Mouse (Mus musculus): ENCODE data around the gene Pabpc1l. TPM values are rescaled to one million over a fixed set of nuclear protein-coding genes. Genes with fewer than 3 reads are reported as not detected.

Pabpc1l gene
- polyA plus RNA-seq, 1 experiment from 2014 or later = 2.8 TPM

GRCm38 (mm10) chr2:164015304-164015703 is 9.9 kb upstream of the Pabpc1l start:
- no peak for ATAC-seq (ENCODE audit: insufficient number of reproducible peaks, low FRiP score, low TSS enrichment, low read depth)
- DNase-seq (ENCODE audit: low spot score) = no peak
- 95% methylated on average over 16 of the region's 16 CpGs for WGBS
- Histone ChIP-seq H3K4me1 (ENCODE audit: control insufficient read depth, insufficient read depth, low read length) (no peaks in the 10 kb centered on the region), H3K36me3 (ENCODE audit: control insufficient read depth, insufficient read depth, low read length) (peaks cover 30% of the 10 kb centered on the region), H3K4me3 (ENCODE audit: low read depth, low read length) (no peak overlapping the region), H3K4me2 (ENCODE audit: low read depth, severe bottlenecking) (no peak overlapping the region), H3K27me3 (ENCODE audit: control insufficient read depth, insufficient read depth, low read length) (no peaks in the 10 kb centered on the region), H3K9ac (ENCODE audit: low read length) (no peak overlapping the region), H3K27ac (replicated peaks; ENCODE audit: low read depth, low read length) (no peak overlapping the region), H3K9me3 (ENCODE audit: control insufficient read depth, low read length) (no peaks in the 10 kb centered on the region)

- peaks cover 22% of the 10 kb centered on the region; the same call in 1 of the 2 replicates for H3K36me3 ChIP-seq (ENCODE audit: control insufficient read depth, insufficient read depth, low read length)
- WGBS = 94% methylated on average over 3 of the region's 3 CpGs
- H3K27ac ChIP-seq (replicated peaks; ENCODE audit: low read depth, low read length) = no peak overlapping the region
- H3K27me3 ChIP-seq (ENCODE audit: control insufficient read depth, insufficient read depth, low read length) = no peaks in the 10 kb centered on the region
- no peaks in the 10 kb centered on the region for H3K9me3 ChIP-seq (ENCODE audit: control insufficient read depth, low read length)
- no peak overlapping the region for H3K4me3 ChIP-seq (ENCODE audit: low read depth, low read length)
- no peak for DNase-seq (ENCODE audit: low spot score)
- H3K9ac ChIP-seq (ENCODE audit: low read length) = no peak overlapping the region
- ATAC-seq (ENCODE audit: insufficient number of reproducible peaks, low FRiP score, low TSS enrichment, low read depth) = no peak
- H3K4me2 ChIP-seq (ENCODE audit: low read depth, severe bottlenecking) = no peak overlapping the region
- no peaks in the 10 kb centered on the region for H3K4me1 ChIP-seq (ENCODE audit: control insufficient read depth, insufficient read depth, low read length)
Observed at GRCm38 (mm10) chr2:164018910-164019309, 6.3 kb upstream of the Pabpc1l start.

DNA sequence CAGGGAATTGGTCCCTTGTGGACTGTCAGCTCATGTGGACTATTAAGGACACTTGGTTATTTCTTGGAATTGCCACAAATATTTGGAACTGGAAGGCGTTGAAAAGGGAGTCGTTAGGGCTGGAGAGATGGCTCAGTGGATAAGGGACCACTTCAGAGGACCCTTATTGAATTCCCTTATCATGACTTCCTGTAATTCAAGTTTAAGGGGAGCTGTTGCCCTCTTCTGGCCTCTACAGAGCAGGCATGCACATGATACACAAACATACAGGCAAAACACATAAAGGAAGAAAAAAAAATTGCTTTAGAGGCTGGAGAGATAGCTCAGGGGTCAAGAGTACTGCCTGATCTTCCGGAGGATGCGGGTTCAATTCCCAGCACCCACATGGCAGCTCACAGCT is 5.3 kb upstream of the Pabpc1l start:
- H3K27me3 ChIP-seq (ENCODE audit: control insufficient read depth, insufficient read depth, low read length) = no peaks in the 10 kb centered on the region
- H3K36me3 ChIP-seq (ENCODE audit: control insufficient read depth, insufficient read depth, low read length) = peaks cover 20% of the 10 kb centered on the region; the same call in 1 of the 2 replicates
- ATAC-seq (ENCODE audit: insufficient number of reproducible peaks, low FRiP score, low TSS enrichment, low read depth) = no peak
- no peaks in the 10 kb centered on the region for H3K4me1 ChIP-seq (ENCODE audit: control insufficient read depth, insufficient read depth, low read length)
- no peak overlapping the region for H3K9ac ChIP-seq (ENCODE audit: low read length)
- H3K4me2 ChIP-seq (ENCODE audit: low read depth, severe bottlenecking) = no peak overlapping the region
- H3K4me3 ChIP-seq (ENCODE audit: low read depth, low read length) = no peak overlapping the region
- no peak for DNase-seq (ENCODE audit: low spot score)
- H3K27ac ChIP-seq (replicated peaks; ENCODE audit: low read depth, low read length) = no peak overlapping the region
- WGBS = 84% methylated on average over 4 of the region's 4 CpGs
- no peaks in the 10 kb centered on the region for H3K9me3 ChIP-seq (ENCODE audit: control insufficient read depth, low read length)

- Histone ChIP-seq H3K9ac (ENCODE audit: low read length) (no peak overlapping the region), H3K27ac (replicated peaks; ENCODE audit: low read depth, low read length) (no peak overlapping the region), H3K27me3 (ENCODE audit: control insufficient read depth, insufficient read depth, low read length) (no peaks in the 10 kb centered on the region), H3K4me2 (ENCODE audit: low read depth, severe bottlenecking) (no peak overlapping the region), H3K4me1 (ENCODE audit: control insufficient read depth, insufficient read depth, low read length) (no peaks in the 10 kb centered on the region), H3K9me3 (ENCODE audit: control insufficient read depth, low read length) (no peaks in the 10 kb centered on the region), H3K36me3 (ENCODE audit: control insufficient read depth, insufficient read depth, low read length) (peaks cover 11% of the 10 kb centered on the region; the same call in 1 of the 2 replicates), H3K4me3 (ENCODE audit: low read depth, low read length) (no peak overlapping the region)
- DNase-seq (ENCODE audit: low spot score) (no peak), ATAC-seq (ENCODE audit: insufficient number of reproducible peaks, low FRiP score, low TSS enrichment, low read depth) (no peak)
- WGBS = 64% methylated on average over 2 of the region's 2 CpGs
Observed at GRCm38 (mm10) chr2:164022104-164022503, 3.1 kb upstream of the Pabpc1l start.

DNA sequence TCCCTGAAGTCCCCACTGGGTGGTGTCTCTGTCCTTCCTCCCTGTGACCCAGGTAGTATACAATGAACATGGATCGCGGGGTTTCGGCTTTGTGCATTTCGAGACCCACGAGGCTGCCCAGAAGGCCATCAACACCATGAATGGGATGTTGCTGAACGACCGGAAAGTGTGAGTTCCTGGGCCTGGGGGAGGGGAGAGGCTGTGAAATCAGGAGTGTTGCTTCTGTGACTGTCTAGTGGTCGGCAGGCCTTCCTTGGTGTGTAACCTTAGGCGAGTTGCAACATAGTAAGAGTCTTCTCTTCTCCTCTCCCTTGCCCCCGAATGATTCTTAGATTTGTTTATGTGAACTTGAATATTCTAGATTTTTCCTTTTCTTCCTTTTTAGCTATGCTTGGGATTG is 5.9 kb downstream of the Pabpc1l start:
- no peak overlapping the region for H3K9ac ChIP-seq (ENCODE audit: low read length)
- H3K4me1 ChIP-seq (ENCODE audit: control insufficient read depth, insufficient read depth, low read length) = no peaks in the 10 kb centered on the region
- no peak overlapping the region for H3K4me2 ChIP-seq (ENCODE audit: low read depth, severe bottlenecking)
- H3K36me3 ChIP-seq (ENCODE audit: control insufficient read depth, insufficient read depth, low read length) = no peaks in the 10 kb centered on the region
- no peak overlapping the region for H3K27ac ChIP-seq (replicated peaks; ENCODE audit: low read depth, low read length)
- ATAC-seq (ENCODE audit: insufficient number of reproducible peaks, low FRiP score, low TSS enrichment, low read depth) = no peak
- whole genome bisulfite sequencing = 76% methylated on average over 10 of the region's 10 CpGs
- peaks cover 2% of the 10 kb centered on the region; the same call in 1 of the 2 replicates for H3K9me3 ChIP-seq (ENCODE audit: control insufficient read depth, low read length)
- H3K4me3 ChIP-seq (ENCODE audit: low read depth, low read length) = no peak overlapping the region
- no peak for DNase-seq (ENCODE audit: low spot score)
- no peaks in the 10 kb centered on the region for H3K27me3 ChIP-seq (ENCODE audit: control insufficient read depth, insufficient read depth, low read length)

GRCm38 (mm10) chr2:164032973-164033372 is 7.7 kb downstream of the Pabpc1l start:
- no peak overlapping the region for H3K27ac ChIP-seq (replicated peaks; ENCODE audit: low read depth, low read length)
- 87% methylated on average over 3 of the region's 3 CpGs for WGBS
- ATAC-seq (ENCODE audit: insufficient number of reproducible peaks, low FRiP score, low TSS enrichment, low read depth) (no peak), DNase-seq (ENCODE audit: low spot score) (no peak)
- H3K9ac ChIP-seq (ENCODE audit: low read length) = no peak overlapping the region
- H3K27me3 ChIP-seq (ENCODE audit: control insufficient read depth, insufficient read depth, low read length) = no peaks in the 10 kb centered on the region
- H3K9me3 ChIP-seq (ENCODE audit: control insufficient read depth, low read length) = peaks cover 2% of the 10 kb centered on the region; the same call in 1 of the 2 replicates
- H3K4me3 ChIP-seq (ENCODE audit: low read depth, low read length) = no peak overlapping the region
- H3K4me1 ChIP-seq (ENCODE audit: control insufficient read depth, insufficient read depth, low read length) = no peaks in the 10 kb centered on the region
- no peaks in the 10 kb centered on the region for H3K36me3 ChIP-seq (ENCODE audit: control insufficient read depth, insufficient read depth, low read length)
- no peak overlapping the region for H3K4me2 ChIP-seq (ENCODE audit: low read depth, severe bottlenecking)

DNA sequence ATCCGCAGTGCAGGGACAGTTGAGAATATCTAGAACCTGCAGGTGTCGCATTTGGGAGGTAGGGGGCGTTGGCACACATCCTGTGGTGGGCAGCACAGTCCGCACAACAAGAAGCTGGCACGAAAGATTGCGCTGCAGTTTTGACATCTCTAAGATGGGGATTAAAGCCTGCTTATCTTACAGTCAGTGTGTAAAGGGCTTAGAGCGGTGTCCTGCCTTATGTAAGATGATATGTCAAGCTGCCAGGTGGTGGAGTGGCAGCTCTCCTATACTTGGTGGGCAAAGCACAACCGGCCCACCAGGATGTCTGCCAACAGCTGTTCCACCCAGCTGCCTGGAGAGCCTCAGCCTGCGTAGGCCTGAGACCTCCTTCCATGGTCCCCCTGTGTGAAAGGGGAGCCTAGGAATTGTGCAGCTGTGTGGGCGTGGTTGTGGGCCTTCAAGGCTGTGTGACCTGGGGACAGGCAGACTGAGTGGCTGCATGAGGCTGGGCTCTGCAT is 11.3 kb downstream of the Pabpc1l start:
- Histone ChIP-seq H3K9ac (ENCODE audit: low read length) (no peak overlapping the region), H3K36me3 (ENCODE audit: control insufficient read depth, insufficient read depth, low read length) (no peaks in the 10 kb centered on the region), H3K4me1 (ENCODE audit: control insufficient read depth, insufficient read depth, low read length) (no peaks in the 10 kb centered on the region), H3K9me3 (ENCODE audit: control insufficient read depth, low read length) (peaks cover 2% of the 10 kb centered on the region; the same call in 1 of the 2 replicates), H3K4me3 (ENCODE audit: low read depth, low read length) (no peak overlapping the region), H3K27me3 (ENCODE audit: control insufficient read depth, insufficient read depth, low read length) (no peaks in the 10 kb centered on the region), H3K4me2 (ENCODE audit: low read depth, severe bottlenecking) (no peak overlapping the region), H3K27ac (replicated peaks; ENCODE audit: low read depth, low read length) (no peak overlapping the region)
- WGBS = 53% methylated on average over 10 of the region's 10 CpGs
- ATAC-seq (ENCODE audit: insufficient number of reproducible peaks, low FRiP score, low TSS enrichment, low read depth) (peak; percentile 85), DNase-seq (ENCODE audit: low spot score) (peak; percentile 34)

DNA sequence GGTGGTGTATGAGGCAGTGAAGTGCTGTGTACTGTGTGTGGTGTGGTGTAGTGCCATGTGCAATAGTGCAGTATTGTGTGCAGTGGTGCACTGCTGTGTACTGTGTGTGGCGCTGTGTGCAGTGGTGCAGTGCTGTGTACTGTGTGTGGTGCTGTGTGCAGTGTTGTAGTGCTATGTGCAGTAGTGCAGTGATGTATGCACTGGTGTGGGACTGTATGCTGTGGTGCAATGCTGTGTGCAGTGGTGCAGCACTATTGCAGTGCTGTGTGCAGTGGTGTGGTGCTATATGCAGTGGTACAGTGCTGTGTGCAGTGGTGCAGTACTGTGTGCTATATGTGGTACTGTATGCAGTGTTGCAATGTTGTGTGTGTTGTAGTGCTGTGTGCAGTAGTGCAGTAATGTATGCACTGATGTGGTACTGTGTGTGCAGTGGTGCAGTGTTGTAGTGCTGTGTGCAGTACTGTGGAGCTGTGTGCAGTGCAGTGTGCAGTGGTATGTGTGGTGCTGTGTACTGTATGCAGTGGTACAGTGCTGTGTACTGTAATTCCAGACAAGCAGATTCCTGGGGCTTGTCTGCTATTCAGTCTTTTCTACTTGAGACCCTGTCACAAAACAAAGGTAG is 13.3 kb downstream of the Pabpc1l start:
- ATAC-seq (ENCODE audit: insufficient number of reproducible peaks, low FRiP score, low TSS enrichment, low read depth) (no peak), DNase-seq (ENCODE audit: low spot score) (no peak)
- no peak overlapping the region for H3K4me2 ChIP-seq (ENCODE audit: low read depth, severe bottlenecking)
- 90% methylated on average over 1 of the region's 1 CpGs for WGBS
- H3K36me3 ChIP-seq (ENCODE audit: control insufficient read depth, insufficient read depth, low read length) = no peaks in the 10 kb centered on the region
- no peak overlapping the region for H3K9ac ChIP-seq (ENCODE audit: low read length)
- H3K4me1 ChIP-seq (ENCODE audit: control insufficient read depth, insufficient read depth, low read length) = no peaks in the 10 kb centered on the region
- H3K27ac ChIP-seq (replicated peaks; ENCODE audit: low read depth, low read length) = no peak overlapping the region
- H3K27me3 ChIP-seq (ENCODE audit: control insufficient read depth, insufficient read depth, low read length) = no peaks in the 10 kb centered on the region
- H3K4me3 ChIP-seq (ENCODE audit: low read depth, low read length) = no peak overlapping the region
- no peaks in the 10 kb centered on the region for H3K9me3 ChIP-seq (ENCODE audit: control insufficient read depth, low read length)

GRCm38 (mm10) chr2:164040949-164041348 is 15.7 kb downstream of the Pabpc1l start:
- no peak overlapping the region for H3K27ac ChIP-seq (replicated peaks; ENCODE audit: low read depth, low read length)
- no peaks in the 10 kb centered on the region for H3K4me1 ChIP-seq (ENCODE audit: control insufficient read depth, insufficient read depth, low read length)
- ATAC-seq (ENCODE audit: insufficient number of reproducible peaks, low FRiP score, low TSS enrichment, low read depth) (no peak), DNase-seq (ENCODE audit: low spot score) (no peak)
- H3K9ac ChIP-seq (ENCODE audit: low read length) = no peak overlapping the region
- H3K4me2 ChIP-seq (ENCODE audit: low read depth, severe bottlenecking) = no peak overlapping the region
- no peak overlapping the region for H3K4me3 ChIP-seq (ENCODE audit: low read depth, low read length)
- no peaks in the 10 kb centered on the region for H3K36me3 ChIP-seq (ENCODE audit: control insufficient read depth, insufficient read depth, low read length)
- no peaks in the 10 kb centered on the region for H3K9me3 ChIP-seq (ENCODE audit: control insufficient read depth, low read length)
- H3K27me3 ChIP-seq (ENCODE audit: control insufficient read depth, insufficient read depth, low read length) = no peaks in the 10 kb centered on the region
- WGBS = 89% methylated on average over 6 of the region's 6 CpGs
